Mouse (Mus musculus) T-helper 17 cell (primary cell): ENCODE results near the gene Mphosph6.

ENCODE experiments used
- in situ Hi-C, 2 experiments: fragments of 300-600 bp; cut with MboI, MseI; formaldehyde crosslinking; loops; 1 replicate in 1 of 2; 2 replicates in 1 of 2; pipeline ENCODE4 v1.15.1; 2025; ENCODE audit warnings: high pct_unique_total_duplicates in 2 of 2

The Mphosph6 gene

DNA sequence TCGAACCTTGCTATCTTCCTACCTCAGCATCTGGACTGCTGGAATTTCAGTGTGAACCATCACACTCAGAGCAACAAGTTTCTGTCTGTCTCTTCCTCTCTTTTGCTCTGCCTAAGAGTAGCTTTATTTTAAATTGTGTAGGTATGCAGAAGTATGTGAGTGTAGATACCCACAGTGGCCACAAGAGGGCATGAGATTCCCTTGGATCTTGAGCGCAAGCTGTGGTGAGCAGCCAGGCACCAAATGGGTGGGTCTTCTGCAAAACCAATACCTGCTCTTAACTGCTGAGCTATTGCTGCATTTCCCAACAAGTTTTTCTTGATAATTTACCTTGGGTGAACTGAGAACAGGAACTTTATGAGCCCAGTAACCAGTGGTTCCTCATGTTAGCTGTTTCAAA lies 29.6 kb downstream of the Mphosph6 start:
- in situ Hi-C loops: loop anchor here (5.0 to 10.0 kb wide), 2 partner anchors 90 to 1523 kb away; no protein-coding TSS in a partner anchor

DNA sequence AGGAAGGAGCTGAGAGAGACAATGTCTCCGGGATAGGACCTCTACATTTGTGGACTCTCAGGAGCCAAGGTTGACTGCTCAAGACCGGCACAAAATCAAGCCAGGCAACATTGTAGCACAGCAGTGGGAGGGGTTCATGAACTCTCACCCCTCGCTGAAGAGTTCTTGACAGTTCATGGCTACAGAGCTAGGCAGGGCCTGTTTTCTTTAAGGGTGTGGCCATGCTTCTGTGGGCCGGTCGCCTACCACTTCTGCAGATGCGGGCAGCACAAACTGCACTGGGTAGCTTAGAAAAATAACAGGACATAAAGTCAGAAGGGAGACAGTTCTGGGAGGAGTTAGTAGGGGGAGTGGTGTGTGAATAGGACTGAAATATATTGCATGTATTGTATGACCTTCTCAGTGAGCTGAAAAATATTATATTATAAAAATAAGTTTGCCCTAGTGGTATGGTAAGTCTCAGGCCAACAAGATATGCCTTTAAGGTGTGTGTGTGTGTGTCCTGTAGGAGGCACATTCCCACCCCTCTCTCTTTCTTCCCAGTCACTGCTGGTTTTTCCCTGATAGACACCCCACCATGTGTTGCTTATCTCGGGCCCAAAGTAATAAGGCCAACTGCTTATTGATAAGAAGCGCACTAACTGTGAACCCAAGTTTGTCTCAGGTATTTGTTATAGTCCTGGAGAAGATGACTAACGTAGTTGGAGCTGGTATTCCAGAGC lies 30.5 kb downstream of the Mphosph6 start:
- in situ Hi-C loops: loop anchor here (5.0 to 10.0 kb wide), 2 partner anchors 91 to 1524 kb away; no protein-coding TSS in a partner anchor

DNA sequence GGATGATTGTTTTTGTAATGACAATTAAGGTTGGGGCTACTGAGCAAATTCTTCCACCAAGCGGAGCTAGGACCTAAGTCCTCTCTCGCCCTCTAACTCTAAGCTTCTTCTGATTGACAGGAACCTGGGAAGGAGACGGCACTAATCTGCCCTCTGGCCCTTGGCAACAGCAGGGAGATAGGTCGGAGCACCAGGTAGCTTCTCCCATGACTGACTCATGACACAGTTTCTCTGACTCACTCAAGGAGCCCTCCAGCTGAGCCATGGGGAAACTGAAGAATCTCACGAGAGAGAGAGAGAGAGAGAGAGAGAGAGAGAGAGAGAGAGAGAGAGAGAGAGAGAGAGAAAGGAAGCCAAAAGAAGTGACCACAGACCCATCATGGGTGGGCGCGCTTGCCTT lies 32.8 kb downstream of the Mphosph6 start:
- in situ Hi-C loops: no loop called here

DNA sequence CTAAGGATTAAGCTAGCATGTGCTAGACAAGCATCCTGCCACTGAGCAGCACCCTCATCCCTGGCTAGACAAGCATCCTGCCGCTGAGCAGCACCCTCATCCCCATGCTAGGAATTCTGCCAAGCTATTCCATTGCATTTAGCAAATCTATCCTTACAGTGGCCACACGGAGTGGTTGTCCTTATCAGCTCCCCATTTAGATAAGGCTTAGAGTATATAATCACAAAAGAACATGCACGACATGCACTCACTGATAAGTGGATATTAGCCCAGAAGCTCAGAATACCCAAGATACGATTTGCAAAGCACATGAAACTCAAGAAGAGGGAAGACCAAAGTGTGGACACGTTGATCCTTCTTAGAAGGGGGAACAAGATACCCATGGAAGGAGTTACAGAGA lies 35.8 kb downstream of the Mphosph6 start:
- in situ Hi-C loops: no loop called here

DNA sequence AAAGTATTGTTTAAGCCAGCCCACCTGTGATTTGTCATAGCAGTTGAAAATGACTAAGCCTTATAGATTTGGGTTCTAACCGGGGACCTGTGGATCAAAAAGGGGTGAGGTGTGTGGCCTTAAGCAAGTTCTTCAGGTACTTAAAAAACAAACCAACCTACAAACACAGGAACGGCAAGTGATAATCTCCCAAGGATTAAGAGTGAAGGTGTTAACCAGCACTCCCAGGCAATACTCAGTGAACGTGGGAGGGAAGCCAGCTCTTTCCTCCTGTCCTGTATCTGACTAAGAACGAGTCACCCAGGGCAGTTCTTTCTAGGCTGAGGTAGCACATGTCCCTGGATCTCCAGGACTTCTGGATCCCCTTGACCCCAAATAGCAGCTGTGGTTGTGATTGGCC lies 37.1 kb downstream of the Mphosph6 start:
- in situ Hi-C loops: no loop called here

DNA sequence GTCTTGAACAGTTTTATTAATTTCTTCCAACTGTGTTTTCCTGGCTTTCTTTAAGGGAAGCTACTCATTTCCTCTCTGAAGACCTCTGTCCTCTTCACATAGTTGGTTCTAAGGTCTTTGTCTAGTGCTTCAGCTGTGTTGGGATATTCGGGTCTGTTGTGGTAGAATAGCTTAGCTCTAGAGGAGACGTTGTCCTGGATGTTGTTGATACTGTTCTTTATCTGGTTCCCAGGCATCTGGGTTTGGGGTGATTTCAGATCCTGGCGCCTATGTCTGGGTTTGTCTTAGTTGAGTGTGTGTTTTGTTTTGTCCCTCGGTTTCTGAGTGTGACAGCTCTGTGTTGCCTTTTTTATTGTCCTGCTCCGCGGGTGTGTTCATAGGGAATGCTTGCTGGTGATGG lies 39.0 kb downstream of the Mphosph6 start:
- in situ Hi-C loops: no loop called here

DNA sequence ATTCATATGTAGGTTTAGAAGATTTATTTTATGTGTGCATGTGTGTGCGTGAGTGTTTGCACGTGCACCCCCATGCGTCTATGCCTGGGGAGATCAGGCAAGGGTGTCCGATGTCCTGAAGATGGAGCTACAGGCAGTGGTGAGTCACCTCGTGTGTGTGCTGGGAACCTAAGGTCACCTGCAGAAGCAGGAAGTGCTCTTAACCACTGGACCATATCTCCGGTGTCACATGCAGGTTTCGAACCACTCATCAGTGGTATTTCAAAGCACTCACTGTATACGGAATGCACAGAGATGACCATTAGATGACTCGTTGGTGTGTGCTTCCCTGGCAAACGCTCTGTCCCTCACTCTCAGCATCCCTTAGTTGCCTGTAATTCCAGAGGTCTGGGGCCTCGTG lies 43.8 kb downstream of the Mphosph6 start:
- in situ Hi-C loops: no loop called here

DNA sequence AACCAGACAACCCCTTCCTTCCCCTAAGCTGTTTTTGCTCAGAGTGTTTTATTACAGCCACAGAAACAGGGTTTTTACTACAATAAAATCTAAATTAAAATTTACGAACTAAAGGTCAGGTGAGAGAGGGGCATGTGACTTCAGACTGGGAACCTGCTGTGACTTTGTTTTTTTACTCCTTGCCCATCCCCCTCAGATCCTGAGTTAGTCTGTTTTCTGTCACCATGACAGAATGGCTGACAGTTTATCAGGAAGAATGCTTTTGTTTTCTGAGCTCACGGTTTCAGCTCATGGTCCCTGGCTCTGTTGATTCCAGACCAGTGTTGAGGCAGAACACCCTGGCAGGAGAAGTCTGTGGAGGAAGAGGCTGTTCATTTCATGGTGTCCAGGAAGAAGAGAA lies 52.3 kb downstream of the Mphosph6 start:
- in situ Hi-C loops: no loop called here

DNA sequence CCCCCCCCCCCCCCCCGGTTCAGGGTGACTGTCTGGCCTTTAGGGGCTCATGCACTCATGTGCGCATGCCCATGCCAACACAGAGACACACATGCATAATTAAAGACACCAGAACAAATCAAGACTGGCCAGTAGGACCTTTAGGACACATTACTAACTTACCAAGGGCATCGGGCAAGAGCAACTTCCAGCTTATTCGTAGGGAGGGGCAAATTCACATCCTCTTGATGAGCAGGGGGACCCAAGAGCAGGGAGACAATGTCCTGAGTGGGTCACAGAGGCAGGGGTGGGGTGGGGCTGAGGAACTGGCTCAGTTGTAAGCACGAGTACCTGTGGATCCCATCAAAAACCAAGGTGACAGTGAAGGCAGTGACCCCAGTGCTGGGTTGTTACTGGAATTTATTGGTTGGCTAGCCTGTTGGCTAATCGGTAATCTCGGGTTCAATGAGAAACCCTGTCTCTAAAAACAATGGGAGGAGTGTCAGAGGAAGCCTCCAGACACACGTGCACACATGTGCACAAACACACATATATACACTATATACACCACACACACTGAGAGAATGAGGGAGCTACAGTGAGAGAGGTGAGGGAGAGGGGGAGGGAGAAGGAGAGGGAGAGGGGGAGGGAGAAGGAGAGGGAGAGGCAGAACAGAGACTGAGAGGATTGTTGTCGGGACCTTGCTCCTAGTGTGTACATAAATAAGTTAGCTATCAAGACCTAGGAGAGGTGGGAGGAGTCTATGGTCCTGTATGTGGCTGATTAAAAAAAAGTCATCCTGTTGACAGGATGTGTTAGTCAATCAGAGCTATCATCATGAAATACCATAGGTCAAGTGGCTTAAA lies 53.6 kb downstream of the Mphosph6 start:
- in situ Hi-C loops: no loop called here

DNA sequence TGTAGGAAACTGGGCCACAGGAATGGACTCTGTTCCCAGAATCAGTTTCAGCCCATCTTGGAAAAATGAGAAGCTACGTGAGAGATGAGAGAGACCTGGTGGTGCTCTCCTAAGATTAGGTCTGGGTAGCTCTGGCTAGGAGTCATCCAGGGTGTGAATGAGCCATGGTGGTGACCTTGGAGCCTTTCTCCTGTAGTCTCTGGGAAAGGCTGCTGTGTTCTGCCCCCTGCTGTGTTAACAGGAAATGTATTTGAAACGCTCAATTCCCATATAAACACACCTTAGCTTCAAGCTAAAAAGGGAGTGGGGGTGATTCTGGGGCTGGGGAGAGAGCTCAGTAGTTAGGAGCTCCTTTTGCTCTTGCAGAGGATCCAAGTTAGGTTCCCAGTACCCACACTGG lies 54.3 kb downstream of the Mphosph6 start:
- in situ Hi-C loops: no loop called here

DNA sequence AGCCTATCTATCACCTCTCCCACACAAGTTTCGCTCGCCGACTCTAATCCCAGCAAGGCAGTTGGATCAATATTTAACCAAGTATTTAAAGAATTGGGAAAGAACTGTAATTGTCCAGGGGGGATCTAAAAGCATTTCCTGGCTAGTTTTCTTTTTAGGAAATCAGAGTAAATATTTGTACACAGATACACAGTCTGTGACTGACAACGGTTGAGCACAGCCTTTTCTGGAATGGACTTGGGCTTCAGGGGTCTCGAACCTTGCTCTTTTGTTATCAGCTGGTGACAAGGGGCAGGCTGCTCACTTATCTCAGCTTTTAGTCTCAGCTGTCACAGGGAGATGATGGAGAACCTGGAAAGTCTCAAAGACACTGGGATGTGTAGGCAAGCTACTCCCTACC lies 55.1 kb downstream of the Mphosph6 start:
- in situ Hi-C loops: no loop called here

DNA sequence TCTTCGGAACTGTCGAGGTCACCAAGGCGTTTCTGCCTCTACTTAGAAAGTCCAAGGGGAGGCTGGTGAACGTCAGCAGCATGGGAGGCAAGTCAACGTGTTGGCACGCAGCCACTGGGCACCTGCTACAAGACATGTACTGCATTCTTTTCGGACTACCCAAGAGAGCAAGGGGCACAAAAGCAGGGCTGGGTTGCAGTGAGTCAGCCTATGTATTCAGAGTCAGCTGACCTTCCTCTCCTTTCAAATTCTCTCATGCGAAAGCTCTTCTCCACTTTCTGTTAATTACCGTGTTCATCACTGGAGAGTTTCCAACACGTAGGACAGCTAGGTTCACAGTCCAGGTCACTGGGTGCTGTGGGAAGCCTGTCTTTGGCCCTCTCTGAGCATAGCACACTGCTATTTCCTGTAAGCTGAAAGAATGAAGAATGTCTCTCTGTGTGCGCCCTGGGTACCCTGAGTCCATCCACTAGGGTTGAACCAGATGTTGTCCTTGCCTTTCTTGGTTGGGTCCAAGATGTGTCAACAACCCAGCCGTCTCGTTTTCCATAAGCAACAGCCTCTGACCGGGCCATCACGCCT lies 59.2 kb downstream of the Mphosph6 start:
- in situ Hi-C loops: no loop called here
